Mouse (Mus musculus) heart, embryonic 16.5 days (tissue): Measurements from ENCODE around the gene Pcnx2. TPM values are rescaled to one million over a fixed set of nuclear protein-coding genes. Genes with fewer than 3 reads are reported as not detected.

Experiments
- ATAC-seq: fragments of 200-750 bp; cut with Nextera tagmentation; replicated peaks from 2 replicates; pipeline ENCODE4 v1.8.0; 2017; ENCODE audit warnings: moderate number of reproducible peaks; ENCODE audit not compliant: insufficient read depth, low FRiP score; ENCODE audit errors: extremely low read depth
- H3K27ac ChIP-seq: fragments of 300-500 bp; sonication (generic); 2 replicates; pipeline ENCODE4 v1.5.1; 2014; ENCODE audit warnings: mild to moderate bottlenecking, low read length, control low read depth, moderate library complexity
- H3K27me3 ChIP-seq: fragments of 300-500 bp; sonication (generic); 2 replicates; pipeline ENCODE4 v1.6.1; 2014; ENCODE audit warnings: low read length, mixed read lengths; ENCODE audit not compliant: control insufficient read depth, insufficient read depth
- H3K36me3 ChIP-seq: fragments of 300-500 bp; sonication (generic); 2 replicates; pipeline ENCODE4 v1.6.1; 2014; ENCODE audit not compliant: control insufficient read depth, insufficient read depth
- H3K4me1 ChIP-seq: fragments of 300-500 bp; sonication (generic); 2 replicates; pipeline ENCODE4 v1.6.1; 2014; ENCODE audit warnings: low read length, mixed read lengths; ENCODE audit not compliant: control insufficient read depth, insufficient read depth
- H3K4me2 ChIP-seq: fragments of 300-500 bp; sonication (generic); 2 replicates; pipeline ENCODE4 v1.6.1; 2014; ENCODE audit warnings: low read depth, mild to moderate bottlenecking, control low read depth, low read length
- H3K4me3 ChIP-seq: fragments of 300-500 bp; sonication (generic); 2 replicates; pipeline ENCODE4 v1.5.1; 2014; ENCODE audit warnings: mild to moderate bottlenecking, control low read depth, low read length
- H3K9ac ChIP-seq: fragments of 300-500 bp; sonication (generic); 2 replicates; pipeline ENCODE4 v1.6.1; 2014; ENCODE audit warnings: low read length, control low read depth
- H3K9me3 ChIP-seq: fragments of 300-500 bp; sonication (generic); replicated peaks from 2 replicates; pipeline ENCODE4 v1.6.1; 2016; ENCODE audit warnings: low read length; ENCODE audit not compliant: control insufficient read depth
- WGBS: fragments of 180-500 bp; shearing (Covaris S2); extraction: QIAGEN DNeasy Blood & Tissue Kit; methylation state at CpG from one replicate; pipeline ENCODE4 v1.1.7; 2014; 5-methylcytosine and 5-hydroxymethylcytosine counted together
- polyA plus RNA-seq: library from polyadenylated mRNA; unstranded; fragments of >200 nt; fragmentation: Nextera tagmentation; extraction: Ambion mirVana; gene quantifications from 2 replicates; pipeline ENCODE4 v1.2.1, GENCODE M21; 2015

The Pcnx2 gene
- polyA plus RNA-seq, 1 experiment from 2014 or later = 0.22 TPM

DNA sequence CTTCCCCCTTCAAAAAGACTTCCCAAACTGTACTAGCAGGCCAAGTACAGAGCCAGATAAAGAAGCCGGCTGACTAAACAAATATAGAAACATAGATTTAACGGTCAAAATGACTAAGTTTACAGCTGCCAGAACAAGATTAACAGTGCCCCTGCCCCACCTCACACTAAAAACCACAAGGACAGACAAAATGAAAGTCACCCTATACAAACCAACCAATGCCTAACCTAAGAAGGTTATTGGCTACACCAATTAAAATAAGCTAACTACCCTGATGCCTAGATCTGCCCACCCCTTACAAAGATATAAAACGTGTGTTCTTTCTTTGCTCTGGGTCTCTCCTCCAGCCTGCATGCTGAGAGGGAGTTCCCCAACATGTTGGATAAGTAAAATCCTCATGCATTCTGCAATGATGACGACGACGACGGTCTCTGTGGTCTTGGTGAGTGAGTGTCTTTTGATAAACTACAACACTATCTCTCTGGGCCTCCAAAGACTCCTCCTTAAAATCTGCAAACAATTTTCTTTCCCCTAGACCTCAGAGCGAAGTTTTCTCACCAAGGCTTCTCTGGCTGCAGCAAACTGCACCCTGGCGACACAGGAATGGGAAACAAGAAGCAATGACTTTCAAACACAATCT lies 105.2 kb downstream of the Pcnx2 start:
- Histone ChIP-seq H3K9ac (no peak overlapping the region), H3K4me2 (no peak overlapping the region), H3K27ac (no peak overlapping the region), H3K4me1 (peaks cover 5% of the 10 kb centered on the region), H3K4me3 (no peak overlapping the region), H3K27me3 (no peaks in the 10 kb centered on the region), H3K36me3 (no peaks in the 10 kb centered on the region), H3K9me3 (no peaks in the 10 kb centered on the region)
- 48% methylated on average over 9 of the region's 9 CpGs for WGBS
- no peak; the same call in 1 of the 2 replicates for ATAC-seq

GRCm38 (mm10) chr8:125786886-125787285 lies 111.2 kb downstream of the Pcnx2 start:
- Histone ChIP-seq H3K9ac (no peak overlapping the region), H3K27me3 (no peaks in the 10 kb centered on the region), H3K4me1 (no peaks in the 10 kb centered on the region), H3K4me2 (no peak overlapping the region), H3K27ac (no peak overlapping the region), H3K9me3 (no peaks in the 10 kb centered on the region), H3K36me3 (no peaks in the 10 kb centered on the region), H3K4me3 (no peak overlapping the region)
- 46% methylated on average over 7 of the region's 7 CpGs for WGBS
- no peak for ATAC-seq

GRCm38 (mm10) chr8:125782161-125782560 lies 116.0 kb downstream of the Pcnx2 start:
- Histone ChIP-seq H3K9ac (no peak overlapping the region), H3K4me1 (no peaks in the 10 kb centered on the region), H3K27me3 (no peaks in the 10 kb centered on the region), H3K4me2 (no peak overlapping the region), H3K9me3 (no peaks in the 10 kb centered on the region), H3K27ac (no peak overlapping the region), H3K4me3 (no peak overlapping the region), H3K36me3 (no peaks in the 10 kb centered on the region)
- no peak for ATAC-seq
- WGBS = 68% methylated on average over 3 of the region's 3 CpGs

DNA sequence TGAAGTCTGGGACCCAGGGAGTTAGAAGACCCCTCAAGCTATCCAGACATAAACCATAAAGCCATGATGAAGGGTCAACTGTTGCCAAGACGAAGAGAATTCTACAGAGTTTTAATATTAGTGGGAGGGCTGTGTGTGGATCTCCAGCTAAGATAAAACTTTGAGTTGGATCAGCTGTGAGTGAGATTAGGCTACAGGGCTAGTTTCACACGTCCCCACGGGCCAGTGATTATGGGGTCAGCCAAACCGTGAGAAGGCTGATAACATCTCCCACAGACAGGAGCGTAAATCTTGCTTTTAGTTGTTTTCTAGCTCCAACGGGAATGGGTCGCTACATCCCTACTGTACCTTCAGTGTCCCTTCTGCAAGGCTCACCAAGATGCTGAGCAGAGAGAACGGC lies 118.5 kb downstream of the Pcnx2 start:
- Histone ChIP-seq H3K27ac (no peak overlapping the region), H3K4me2 (no peak overlapping the region), H3K27me3 (no peaks in the 10 kb centered on the region), H3K9ac (no peak overlapping the region), H3K36me3 (no peaks in the 10 kb centered on the region), H3K4me1 (no peaks in the 10 kb centered on the region), H3K4me3 (no peak overlapping the region), H3K9me3 (no peaks in the 10 kb centered on the region)
- 56% methylated on average over 8 of the region's 8 CpGs for WGBS
- ATAC-seq = no peak

DNA sequence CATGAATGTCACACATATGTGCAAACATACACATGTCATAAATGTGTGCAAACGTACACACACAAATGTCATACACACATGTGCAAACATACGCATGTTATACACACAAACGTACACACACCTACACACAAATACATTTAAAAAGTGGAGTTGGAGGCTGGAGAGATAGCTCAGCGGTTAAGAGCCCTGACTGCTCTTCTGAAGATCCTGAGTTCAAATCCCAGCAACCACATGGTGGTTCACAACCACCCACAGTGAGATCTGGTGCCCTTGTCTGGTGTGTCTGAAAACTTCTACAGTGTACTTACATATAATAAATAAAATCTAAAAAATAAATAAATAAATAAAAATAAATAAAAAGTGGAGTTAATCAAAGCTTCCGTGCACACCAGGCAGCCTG lies 119.2 kb downstream of the Pcnx2 start:
- no peak overlapping the region for H3K4me2 ChIP-seq
- WGBS = 90% methylated on average over 5 of the region's 5 CpGs
- no peaks in the 10 kb centered on the region for H3K9me3 ChIP-seq
- no peaks in the 10 kb centered on the region for H3K27me3 ChIP-seq
- H3K4me1 ChIP-seq = no peaks in the 10 kb centered on the region
- no peak overlapping the region for H3K9ac ChIP-seq
- no peaks in the 10 kb centered on the region for H3K36me3 ChIP-seq
- H3K4me3 ChIP-seq = no peak overlapping the region
- H3K27ac ChIP-seq = no peak overlapping the region
- ATAC-seq = no peak

DNA sequence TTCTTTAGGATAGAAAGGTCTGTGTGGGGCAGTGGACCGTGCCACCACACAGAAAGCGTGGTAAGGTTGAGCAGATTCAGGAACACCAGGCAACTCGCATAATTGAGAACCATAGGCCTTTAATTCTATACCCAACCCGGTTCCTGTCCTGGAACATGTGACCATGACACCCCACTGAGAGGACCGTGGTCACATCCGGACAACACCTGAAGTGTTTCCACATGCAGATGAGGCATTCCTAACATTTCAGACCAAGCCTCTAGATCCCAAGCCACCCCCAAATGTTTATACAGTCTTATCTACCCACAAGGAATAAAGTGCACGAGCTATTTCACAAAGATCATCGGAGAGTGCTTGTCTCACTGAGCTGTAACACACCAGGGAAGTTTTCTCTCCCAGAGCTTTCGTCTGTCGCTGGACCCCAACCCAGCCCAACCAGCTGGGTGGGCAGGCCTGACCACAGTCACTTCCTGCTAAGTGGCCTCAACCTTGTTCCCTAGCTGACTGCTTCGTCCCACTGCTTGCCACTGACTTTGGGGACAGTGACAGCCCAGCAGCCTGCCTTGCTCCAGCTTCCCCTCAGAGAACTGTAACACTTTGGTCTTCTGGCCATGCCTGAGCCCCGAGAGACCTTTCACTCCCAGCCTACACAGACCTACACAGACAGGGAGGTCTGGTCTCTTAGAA lies 120.5 kb downstream of the Pcnx2 start:
- H3K4me3 ChIP-seq = no peak overlapping the region
- 50% methylated on average over 12 of the region's 12 CpGs for WGBS
- H3K36me3 ChIP-seq = no peaks in the 10 kb centered on the region
- ATAC-seq = no peak
- H3K4me1 ChIP-seq = no peaks in the 10 kb centered on the region
- H3K9me3 ChIP-seq = no peaks in the 10 kb centered on the region
- H3K27ac ChIP-seq = no peak overlapping the region
- H3K27me3 ChIP-seq = no peaks in the 10 kb centered on the region
- no peak overlapping the region for H3K9ac ChIP-seq
- no peak overlapping the region for H3K4me2 ChIP-seq

- H3K27me3 ChIP-seq = no peaks in the 10 kb centered on the region
- no peak for ATAC-seq
- H3K4me3 ChIP-seq = no peak overlapping the region
- H3K4me1 ChIP-seq = no peaks in the 10 kb centered on the region
- no peak overlapping the region for H3K4me2 ChIP-seq
- 62% methylated on average over 6 of the region's 6 CpGs for WGBS
- H3K9ac ChIP-seq = no peak overlapping the region
- H3K36me3 ChIP-seq = no peaks in the 10 kb centered on the region
- no peaks in the 10 kb centered on the region for H3K9me3 ChIP-seq
- H3K27ac ChIP-seq = no peak overlapping the region
Measured at GRCm38 (mm10) chr8:125776800-125777199, 121.3 kb downstream of the Pcnx2 start.

GRCm38 (mm10) chr8:125776314-125776713 lies 121.8 kb downstream of the Pcnx2 start:
- no peak for ATAC-seq
- Histone ChIP-seq H3K4me1 (no peaks in the 10 kb centered on the region), H3K27me3 (no peaks in the 10 kb centered on the region), H3K27ac (no peak overlapping the region), H3K4me2 (no peak overlapping the region), H3K36me3 (no peaks in the 10 kb centered on the region), H3K9me3 (no peaks in the 10 kb centered on the region), H3K9ac (no peak overlapping the region), H3K4me3 (no peak overlapping the region)
- 85% methylated on average over 3 of the region's 3 CpGs for WGBS

- WGBS = 68% methylated on average over 3 of the region's 3 CpGs
- H3K4me2 ChIP-seq = no peak overlapping the region
- H3K27me3 ChIP-seq = no peaks in the 10 kb centered on the region
- no peaks in the 10 kb centered on the region for H3K9me3 ChIP-seq
- no peaks in the 10 kb centered on the region for H3K4me1 ChIP-seq
- H3K4me3 ChIP-seq = no peak overlapping the region
- H3K27ac ChIP-seq = no peak overlapping the region
- no peak overlapping the region for H3K9ac ChIP-seq
- no peak for ATAC-seq
- no peaks in the 10 kb centered on the region for H3K36me3 ChIP-seq
Measured at GRCm38 (mm10) chr8:125775031-125775430, 123.1 kb downstream of the Pcnx2 start.
